Mouse (Mus musculus): Measurements from ENCODE around the gene Spata25.
A peak's percentile ranks its signal among the peaks of the same experiment; 100 is the strongest.

The Spata25 gene

GRCm38 (mm10) chr2:164850061-164850460, 21.7 kb upstream of the Spata25 start:
- no peak for DNase-seq (ENCODE audit: low spot score)

DNA sequence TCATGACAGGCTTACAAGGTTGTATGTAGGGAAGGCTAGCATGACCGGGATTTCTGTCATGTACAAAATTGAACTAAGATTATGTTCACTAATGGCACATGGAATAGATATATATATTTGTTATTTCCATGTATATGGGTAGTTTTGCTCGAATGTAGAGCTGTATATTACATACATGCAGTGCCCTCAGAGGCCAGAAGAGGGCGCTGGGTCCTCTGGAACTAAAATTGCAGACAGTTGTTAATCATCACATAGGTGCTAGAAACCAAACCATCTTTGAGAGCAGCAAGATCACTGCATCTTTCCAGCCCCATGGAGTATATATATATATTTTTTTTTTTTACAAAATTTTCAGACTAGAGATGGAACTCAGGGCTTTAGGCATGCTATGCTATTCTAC, 17.4 kb upstream of the Spata25 start:
- DNase-seq (ENCODE audit: low spot score), result no peak

DNA sequence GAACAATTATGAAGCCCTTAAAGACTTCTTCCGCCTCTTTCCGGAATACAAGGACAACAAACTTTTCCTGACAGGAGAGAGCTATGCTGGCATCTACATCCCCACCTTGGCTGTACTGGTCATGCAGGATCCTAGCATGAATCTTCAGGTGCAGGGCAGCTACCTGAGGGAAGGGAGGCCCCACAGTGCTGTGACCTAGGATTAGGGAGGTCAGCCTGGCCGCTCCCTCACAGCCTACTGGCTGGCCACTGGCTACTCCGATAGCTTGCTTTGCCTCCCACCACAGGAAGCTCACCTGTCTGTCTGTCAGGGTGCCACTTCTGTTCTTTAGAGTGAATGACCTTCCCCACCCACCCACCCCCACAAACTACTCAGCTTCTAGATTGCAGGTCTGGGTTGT, 6.8 kb upstream of the Spata25 start:
- DNase-seq (ENCODE audit: low spot score), result no peak

DNA sequence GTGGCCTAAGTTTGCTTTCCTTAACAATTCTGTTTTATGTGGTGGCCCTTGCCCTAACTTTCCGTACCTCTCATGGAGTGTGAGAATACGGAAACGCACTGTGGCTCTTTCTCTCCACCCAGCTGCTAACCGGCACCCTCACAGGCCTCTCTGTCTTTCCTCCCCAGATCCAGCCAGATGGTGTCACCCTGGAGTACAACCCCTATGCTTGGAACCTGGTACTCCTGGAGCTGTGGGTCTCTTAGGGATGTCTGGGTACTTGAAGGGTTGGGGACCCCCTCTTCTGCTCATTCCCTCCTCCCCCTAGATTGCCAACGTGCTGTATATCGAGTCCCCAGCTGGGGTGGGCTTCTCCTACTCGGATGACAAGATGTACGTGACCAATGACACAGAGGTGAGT, 6.2 kb upstream of the Spata25 start:
- DNase-seq (ENCODE audit: low spot score), result no peak

DNA sequence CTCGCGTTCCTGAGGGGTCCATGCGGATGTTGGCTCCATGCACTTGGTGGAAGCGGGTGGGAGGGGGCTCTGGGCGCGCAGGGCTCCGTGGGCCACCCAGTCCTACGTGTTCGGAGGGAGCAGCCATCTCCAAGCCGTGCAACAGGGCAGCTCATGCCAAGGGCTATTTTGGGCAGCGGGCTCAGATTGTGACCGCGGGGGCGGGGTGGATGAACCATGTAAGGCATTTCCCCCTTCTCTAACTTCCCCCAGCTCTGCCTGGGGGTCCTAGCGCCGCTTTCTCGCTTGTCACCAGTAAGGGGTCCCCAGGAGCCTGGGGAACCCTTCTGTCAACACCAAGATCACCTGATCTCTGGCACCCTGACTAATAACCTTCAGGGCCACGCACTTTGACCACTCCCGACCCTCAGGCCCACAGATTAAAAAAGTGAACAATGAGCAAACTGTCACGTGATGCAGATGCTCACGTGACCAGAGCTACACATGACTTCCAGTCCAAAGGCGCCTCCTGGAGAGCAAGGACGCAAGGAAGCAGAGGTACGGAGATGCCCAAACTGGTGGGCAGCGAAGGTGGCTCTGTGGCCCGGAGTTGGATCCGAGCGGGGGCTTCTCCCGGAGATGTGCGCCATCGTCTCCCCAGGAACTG, 5.1 kb upstream of the Spata25 start, which contains the start of gene Neurl2:
Gene Neurl2 (minus strand): TSS at position 143 of the 646 bp plus-strand sequence.
- DNase-seq (ENCODE audit: low spot score), result peak; percentile 96

DNA sequence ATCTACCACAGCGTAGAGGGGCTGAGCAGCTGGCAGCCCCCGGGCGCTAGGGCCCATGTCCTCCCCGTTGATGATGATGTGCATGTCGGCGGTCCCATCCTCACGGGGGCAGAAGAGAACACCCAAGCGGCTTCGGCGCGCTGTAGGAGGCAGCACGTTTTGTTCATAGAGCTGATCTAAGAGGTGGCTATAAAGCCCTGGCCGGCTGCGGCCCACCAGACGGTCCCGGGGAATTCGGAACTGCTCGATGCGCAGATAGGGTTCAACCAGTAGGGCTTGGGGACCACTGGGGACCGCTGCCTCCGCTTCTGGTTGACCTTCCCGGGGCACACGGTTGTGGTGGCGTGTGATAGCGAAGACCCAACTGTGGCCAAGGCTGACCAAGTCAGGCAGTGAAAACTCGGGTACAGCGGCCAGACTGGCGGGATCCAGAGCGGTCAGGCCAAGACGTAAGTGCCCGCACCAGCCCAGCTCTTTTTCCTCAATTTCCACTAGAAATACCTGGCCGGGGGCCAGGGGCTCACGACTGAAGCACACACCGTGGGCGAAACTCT, 4.5 kb upstream of the Spata25 start, which contains the start of gene Ctsa:
Gene Ctsa (plus strand): TSS at position 126 of the 554 bp plus-strand sequence.
- DNase-seq (ENCODE audit: low spot score), result peak; percentile 77

DNA sequence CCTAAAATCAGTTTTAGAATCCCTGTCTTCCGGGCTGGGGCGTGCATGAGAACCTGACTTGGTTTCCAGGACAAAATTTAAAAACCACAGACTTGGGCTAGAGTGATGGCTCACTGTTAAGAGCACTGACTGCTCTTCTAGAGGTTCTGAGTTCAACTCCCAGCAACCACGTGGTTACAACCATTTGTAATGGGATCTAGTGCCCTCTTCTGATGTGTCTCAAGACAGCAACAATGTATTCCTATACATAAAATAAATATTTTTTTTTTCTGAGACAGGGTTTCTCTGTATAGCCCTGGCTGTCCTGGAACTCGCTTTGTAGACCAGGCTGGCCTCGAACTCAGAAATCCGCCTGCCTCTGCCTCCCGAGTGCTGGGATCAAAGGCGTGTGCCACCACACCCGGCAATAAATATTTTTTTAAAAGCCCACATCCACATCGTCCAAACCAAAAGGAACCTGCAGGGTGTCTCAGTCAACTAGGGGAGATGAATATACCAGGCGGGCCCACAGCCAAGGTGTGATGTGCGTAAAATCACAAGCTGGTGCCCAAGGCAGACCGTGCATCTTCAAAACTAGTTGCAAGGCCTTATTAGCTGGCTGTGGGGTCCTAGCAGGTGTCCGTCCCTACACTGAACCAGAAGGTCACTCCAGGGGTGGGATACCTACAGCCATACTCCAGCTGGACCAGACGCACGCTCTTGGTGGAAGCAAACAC, 3.9 kb upstream of the Spata25 start:
- DNase-seq (ENCODE audit: low spot score), result no peak

DNA sequence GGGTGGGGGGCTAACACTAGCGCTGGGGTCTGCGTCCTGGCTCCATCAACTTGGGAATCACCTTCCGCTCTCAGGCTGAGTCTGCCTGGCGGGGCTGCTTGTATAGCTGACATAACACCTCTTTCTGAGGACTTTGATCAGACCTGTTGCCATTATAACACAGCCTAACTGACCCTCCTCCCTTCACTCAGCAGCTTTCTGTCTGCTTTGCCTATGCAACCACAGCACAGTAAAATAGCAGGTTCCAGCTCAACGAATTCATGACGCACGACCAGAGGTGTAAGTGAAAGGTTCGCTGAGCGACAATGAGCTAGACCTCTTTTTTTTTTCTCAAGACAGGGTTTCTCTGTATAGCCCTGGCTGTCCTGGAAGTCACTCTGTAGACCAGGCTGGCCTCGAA, 2.7 kb upstream of the Spata25 start:
- no peak for DNase-seq (ENCODE audit: low spot score)

DNA sequence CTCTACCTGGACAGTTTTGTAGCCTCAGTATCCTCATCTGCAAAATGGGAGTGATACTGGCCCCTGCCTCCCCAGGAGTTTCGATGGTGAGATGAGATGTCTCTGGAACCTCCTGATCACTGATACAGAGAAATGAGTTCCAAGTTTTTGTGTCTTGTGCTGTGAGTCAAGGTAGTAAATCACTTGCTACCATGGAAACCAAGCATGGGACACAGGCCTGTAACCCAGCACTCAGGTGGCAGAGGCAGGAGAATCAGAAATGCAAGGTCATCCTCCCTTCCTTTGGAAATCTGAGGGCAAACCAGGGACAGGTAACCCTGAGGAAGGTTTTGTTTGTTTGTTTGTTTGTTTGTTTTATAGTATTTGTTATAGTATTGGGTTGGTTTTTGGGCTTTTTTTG, 753 bp upstream of the Spata25 start:
- DNase-seq (ENCODE audit: low spot score), result no peak

DNA sequence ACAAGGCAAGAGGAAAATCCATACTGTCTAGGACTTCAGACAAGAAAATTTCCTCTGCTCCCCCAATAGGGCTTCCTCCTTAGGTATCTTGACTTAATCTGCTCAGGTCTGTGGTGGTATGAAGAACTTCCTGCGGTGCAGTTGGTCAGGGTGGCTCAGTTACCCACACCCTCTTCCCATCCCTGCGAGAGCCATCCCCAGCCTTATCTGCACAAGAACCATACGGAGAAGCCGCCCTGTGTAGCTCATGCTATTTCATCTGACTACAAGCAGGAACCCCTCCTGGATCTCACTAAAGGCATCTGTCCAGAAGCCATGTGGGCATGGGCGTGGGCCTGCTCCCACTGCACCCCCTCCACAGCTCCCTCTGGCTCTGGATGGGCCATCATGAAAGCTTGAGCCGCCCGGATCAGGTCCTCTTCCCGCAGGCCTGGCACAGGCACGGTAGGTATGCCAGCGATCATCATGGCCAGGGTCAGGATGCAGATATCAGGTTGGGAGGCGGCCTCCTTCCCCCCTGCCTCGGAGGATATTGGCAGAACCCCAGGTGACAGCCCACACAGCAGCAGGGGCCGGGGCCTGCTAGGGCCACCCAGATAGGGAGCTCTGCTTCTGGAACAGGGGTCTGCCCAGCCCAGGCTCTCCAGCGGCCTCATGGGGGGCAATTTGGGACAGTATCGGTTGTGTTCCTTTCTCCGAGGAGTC, 1.0 kb downstream of the Spata25 start:
- DNase-seq (ENCODE audit: low spot score), result no peak

GRCm38 (mm10) chr2:164825521-164825920, 2.8 kb downstream of the Spata25 start:
- DNase-seq (ENCODE audit: low spot score), result no peak

DNA sequence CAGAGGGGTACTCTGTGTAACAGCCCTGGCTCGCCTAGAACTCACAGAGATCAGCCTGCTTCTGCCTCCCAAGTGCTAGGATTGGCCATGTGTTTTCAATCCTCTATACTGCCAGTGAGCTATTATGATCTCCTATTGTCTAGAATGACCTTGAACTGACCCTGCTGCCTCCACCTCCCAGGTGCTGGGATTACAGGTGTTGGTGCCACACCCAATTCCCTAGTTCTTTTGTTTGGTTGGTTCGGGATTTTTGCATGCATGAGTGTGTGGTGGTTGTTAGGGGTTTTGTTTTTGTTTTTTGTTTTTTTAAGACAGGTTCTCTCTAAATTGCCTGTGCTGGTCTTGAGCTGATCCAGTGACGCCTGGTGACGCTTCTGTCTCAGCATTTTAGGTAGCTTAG, 4.4 kb downstream of the Spata25 start:
- no peak for DNase-seq (ENCODE audit: low spot score)

DNA sequence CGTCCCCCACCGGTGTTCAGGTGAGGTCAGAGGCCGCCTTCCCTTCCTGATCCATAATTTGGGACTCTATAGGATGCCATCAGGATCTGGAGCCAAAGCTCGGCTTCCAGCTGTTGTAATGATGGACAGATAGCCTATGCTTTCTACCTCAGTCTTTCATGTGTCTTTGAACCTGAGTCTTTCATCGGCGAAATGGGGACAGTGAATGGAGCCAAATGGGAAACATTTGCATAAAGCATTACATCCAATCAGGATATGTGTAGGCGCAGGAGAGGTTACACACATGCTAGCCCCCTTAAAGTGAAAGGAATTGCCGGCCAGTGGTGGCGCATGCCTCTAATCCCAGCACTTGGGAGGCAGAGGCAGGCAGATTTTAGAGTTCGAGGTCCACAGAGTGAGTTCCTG, 5.2 kb downstream of the Spata25 start:
- DNase-seq (ENCODE audit: low spot score), result peak; percentile 65

DNA sequence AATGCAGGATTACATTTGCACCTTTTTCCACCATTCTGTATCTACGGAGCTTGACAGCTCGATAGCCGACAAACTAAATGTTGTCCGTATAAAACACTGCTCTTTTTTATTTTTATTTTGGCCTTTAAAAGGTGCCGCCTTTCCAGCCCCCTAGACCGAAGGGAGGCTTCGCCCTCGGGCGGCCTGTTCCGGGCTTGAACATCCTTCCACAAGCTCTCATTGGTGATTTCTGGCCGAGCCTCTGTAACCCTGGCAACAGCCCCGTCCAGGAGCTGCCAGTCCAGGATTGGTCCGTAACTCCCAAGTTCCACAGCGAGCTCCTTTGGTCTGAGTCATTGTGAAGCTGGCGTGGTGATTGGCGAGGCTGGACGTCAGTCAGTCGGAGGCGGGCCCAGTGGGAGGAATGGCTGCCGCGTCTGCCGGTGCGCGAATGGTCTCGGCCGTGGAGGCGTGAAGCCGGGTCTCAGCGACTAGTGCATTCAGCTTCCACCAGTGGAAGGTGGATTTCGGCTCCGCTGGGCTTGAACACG, 5.6 kb downstream of the Spata25 start, which contains the start of gene Zswim1:
Gene Zswim1 (plus strand): TSS at position 51 of the 530 bp plus-strand sequence.
- DNase-seq (ENCODE audit: low spot score), result peak; percentile 100

GRCm38 (mm10) chr2:164821060-164821459, 7.3 kb downstream of the Spata25 start:
- DNase-seq (ENCODE audit: low spot score), result no peak

GRCm38 (mm10) chr2:164817703-164818102, 10.6 kb downstream of the Spata25 start:
- DNase-seq (ENCODE audit: low spot score), result no peak

GRCm38 (mm10) chr2:164817206-164817605, 11.1 kb downstream of the Spata25 start:
- DNase-seq (ENCODE audit: low spot score), result no peak

- no peak for DNase-seq (ENCODE audit: low spot score)
Measured at GRCm38 (mm10) chr2:164815821-164816220, 12.5 kb downstream of the Spata25 start.

GRCm38 (mm10) chr2:164815348-164815747, 13.0 kb downstream of the Spata25 start:
- no peak for DNase-seq (ENCODE audit: low spot score)

- DNase-seq (ENCODE audit: low spot score), result no peak
Measured at GRCm38 (mm10) chr2:164813557-164813956, 14.8 kb downstream of the Spata25 start.

- no peak for DNase-seq (ENCODE audit: low spot score)
Measured at GRCm38 (mm10) chr2:164806614-164807013, 21.7 kb downstream of the Spata25 start.

DNA sequence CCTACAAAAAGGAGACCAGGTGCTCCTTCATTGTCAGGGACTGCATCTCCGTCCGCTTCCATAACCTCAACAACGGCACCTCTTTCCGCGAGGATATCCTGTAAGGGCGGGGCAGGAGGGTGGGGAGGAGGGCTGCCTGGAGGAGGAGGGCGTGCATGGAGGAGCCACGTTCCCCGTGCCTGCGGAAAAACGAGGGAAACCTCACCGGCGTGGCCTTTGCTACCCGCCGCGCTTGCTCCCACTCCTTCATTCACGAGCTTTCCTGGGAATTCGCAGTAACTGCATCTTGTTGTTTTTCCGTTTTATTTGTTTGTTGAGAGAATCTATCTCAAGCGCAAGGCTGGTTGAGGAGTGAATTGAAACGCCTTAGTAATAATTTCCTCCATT, 23.0 kb downstream of the Spata25 start:
- DNase-seq (ENCODE audit: low spot score), result no peak
